Mouse (Mus musculus) heart, postnatal 0 days (tissue): Measurements from ENCODE around the gene Cerk. TPM values are rescaled to one million over a fixed set of nuclear protein-coding genes. Genes with fewer than 3 reads are reported as not detected.

ENCODE experiments used
- ATAC-seq: fragments of 200-750 bp; cut with Nextera tagmentation; 2 replicates; pipeline ENCODE4 v1.8.0; 2017; ENCODE audit warnings: low read depth, moderate number of reproducible peaks, moderate library complexity; ENCODE audit not compliant: insufficient read depth
- DNase-seq: peaks from one replicate; pipeline ENCODE4 v3.0.0-alpha.2; 2016; ENCODE audit warnings: low spot score
- H3K27ac ChIP-seq: fragments of 300-500 bp; sonication (generic); 2 replicates; pipeline ENCODE4 v1.5.1; 2014; ENCODE audit warnings: low read depth, mild to moderate bottlenecking
- H3K27me3 ChIP-seq: fragments of 300-500 bp; sonication (generic); 2 replicates; pipeline ENCODE4 v1.6.1; 2014; ENCODE audit warnings: low read length, mixed read lengths; ENCODE audit not compliant: control insufficient read depth, insufficient read depth
- H3K36me3 ChIP-seq: fragments of 300-500 bp; sonication (generic); replicated peaks from 2 replicates; pipeline ENCODE4 v1.6.1; 2014; ENCODE audit warnings: low read length, mixed read lengths; ENCODE audit not compliant: control insufficient read depth, insufficient read depth
- H3K4me1 ChIP-seq: fragments of 300-500 bp; sonication (generic); 2 replicates; pipeline ENCODE4 v1.6.1; 2014; ENCODE audit warnings: antibody characterized with exemption; ENCODE audit not compliant: control insufficient read depth, insufficient read depth
- H3K4me2 ChIP-seq: fragments of 300-500 bp; sonication (generic); 2 replicates; pipeline ENCODE4 v1.6.1; 2014; ENCODE audit warnings: low read depth, mild to moderate bottlenecking, low read length, moderate library complexity
- H3K4me3 ChIP-seq: fragments of 300-500 bp; sonication (generic); 2 replicates; pipeline ENCODE4 v1.5.1; 2014; ENCODE audit warnings: low read depth, low read length
- H3K9ac ChIP-seq: fragments of 300-500 bp; sonication (generic); replicated peaks from 2 replicates; pipeline ENCODE4 v1.6.1; 2014; ENCODE audit warnings: low read depth, low read length, mixed read lengths
- H3K9me3 ChIP-seq: fragments of 300-500 bp; sonication (generic); replicated peaks from 2 replicates; pipeline ENCODE4 v1.6.1; 2016; ENCODE audit warnings: low read length; ENCODE audit not compliant: control insufficient read depth
- CTCF ChIP-seq: IDR thresholded peaks from 2 replicates; pipeline ENCODE4 v1.5.1; 2016; ENCODE audit warnings: antibody characterized with exemption, control low read depth, low read depth
- EP300 ChIP-seq: IDR thresholded peaks from 2 replicates; pipeline ENCODE4 v1.6.1; 2016; ENCODE audit warnings: antibody characterized with exemption, low read depth
- WGBS: fragments of 180-500 bp; shearing (Covaris S2); extraction: QIAGEN DNeasy Blood & Tissue Kit; methylation state at CpG from one replicate; pipeline ENCODE4 v1.1.7; 2014; 5-methylcytosine and 5-hydroxymethylcytosine counted together
- polyA plus RNA-seq: library from polyadenylated mRNA; unstranded; fragments of >200 nt; fragmentation: Nextera tagmentation; extraction: Ambion mirVana; gene quantifications from 2 replicates; pipeline ENCODE4 v1.2.1, GENCODE M21; 2015
- total RNA-seq: library from RNA; depleted of rRNA; stranded (reverse); fragments of >200 nt; gene quantifications from 2 replicates; pipeline ENCODE4 v1.2.3, GENCODE M21; 2014; ENCODE audit warnings: low replicate concordance; rRNA removed

The Cerk gene
- total and polyA plus RNA-seq, 2 experiments from 2014 or later = 14.5 to 25.3 TPM

- H3K9ac ChIP-seq = no peak overlapping the region
These were observed 95.4 kb downstream of the Cerk start for GRCm38 (mm10) chr15:86090578-86090977.

GRCm38 (mm10) chr15:86089991-86090529, 95.9 kb downstream of the Cerk start:
- ATAC-seq = peak; percentile 72
- Histone ChIP-seq H3K9ac (no peak overlapping the region), H3K9me3 (no peaks in the 10 kb centered on the region), H3K36me3 (peaks cover 16% of the 10 kb centered on the region; the same call in 1 of the 2 replicates), H3K4me1 (peaks cover 78% of the 10 kb centered on the region), H3K27me3 (no peaks in the 10 kb centered on the region), H3K27ac (peak overlapping the region; percentile 82), H3K4me2 (0 out of 2 replicates have a peak overlapping the region, but pooled peaks have one; percentile 13), H3K4me3 (no peak overlapping the region)
- 36% methylated on average over 11 of the region's 11 CpGs for WGBS
- peak; percentile 85 for DNase-seq
- TF ChIP-seq EP300 = peak; percentile 91
- no peak for TF ChIP-seq CTCF

More at GRCm38 (mm10) chr15:86090578-86090977, 95.4 kb downstream of the Cerk start:
- DNase-seq (no peak), ATAC-seq (no peak)
- H3K4me3 ChIP-seq = no peak overlapping the region
- no peaks in the 10 kb centered on the region for H3K27me3 ChIP-seq
- peaks cover 16% of the 10 kb centered on the region; the same call in 1 of the 2 replicates for H3K36me3 ChIP-seq
- TF ChIP-seq CTCF (no peak), EP300 (no peak)
- H3K4me2 ChIP-seq = no peak overlapping the region
- 47% methylated on average over 8 of the region's 8 CpGs for WGBS
- H3K27ac ChIP-seq = peak overlapping the region; percentile 82
- peaks cover 73% of the 10 kb centered on the region for H3K4me1 ChIP-seq
- H3K9me3 ChIP-seq = no peaks in the 10 kb centered on the region

Other genes starting within 250 kb of the Cerk start
- 17.4 and 18.0 TPM in 2 replicates for gene Celsr1, start 152.4 kb downstream of the Cerk start, total RNA-seq
- 0.80 and 0.97 TPM in 2 replicates for gene Celsr1, start 152.4 kb downstream of the Cerk start, polyA plus RNA-seq
- gene Gramd4, start 128.4 kb downstream of the Cerk start, total RNA-seq = 31.8 and 35.0 TPM in 2 replicates
- 15.4 and 16.2 TPM in 2 replicates for gene Gramd4, start 128.4 kb downstream of the Cerk start, polyA plus RNA-seq
- 26.6 and 31.4 TPM in 2 replicates for gene Tbc1d22a, start 28.3 kb upstream of the Cerk start, total RNA-seq
- gene Tbc1d22a, start 28.3 kb upstream of the Cerk start, polyA plus RNA-seq = 9.7 and 10.0 TPM in 2 replicates